Mouse (Mus musculus) layer of hippocampus, adult 9-10 months (tissue): ENCODE measurements at regions not wholly inside any gene's neighbourhood (a gene's known extent, or its start where the extent isn't known, plus 50 kb on each side); places are given as distances from the start of the nearest gene placed in this dataset.
A peak's percentile ranks its signal among the peaks of the same experiment; 100 is the strongest.

ENCODE experiments used
- DNase-seq: peaks from one replicate; pipeline ENCODE4 v3.0.0; 2022; ENCODE audit warnings: low spot score

GRCm38 (mm10) chr10:65845096-65845624 is 1250.8 kb upstream of the Jmjd1c start:
- DNase-seq, result no peak

- no peak for DNase-seq
Observed at GRCm38 (mm10) chr10:65846136-65846535, 1249.8 kb upstream of the Jmjd1c start.

- no peak for DNase-seq
Observed at GRCm38 (mm10) chr10:65847622-65848021, 1248.3 kb upstream of the Jmjd1c start.

DNA sequence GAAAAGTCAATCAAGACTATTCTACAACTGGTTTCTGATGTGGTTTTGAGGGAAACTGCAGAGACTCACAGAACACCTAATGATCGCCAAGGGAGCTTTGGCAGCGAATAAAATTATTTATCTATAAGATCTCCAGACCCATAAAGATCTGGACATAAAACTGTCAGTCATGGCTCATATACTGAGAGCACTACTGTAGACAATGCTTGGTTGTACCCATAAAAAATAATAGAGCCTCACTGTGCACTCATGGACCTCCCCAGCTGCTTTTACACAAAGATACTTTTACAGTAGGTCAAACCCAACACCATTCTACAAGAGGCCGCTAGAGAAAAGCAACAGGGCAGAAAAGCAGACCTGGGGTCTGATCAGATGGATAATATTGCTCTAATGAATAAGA is 1206.0 kb upstream of the Jmjd1c start:
- DNase-seq, result no peak

GRCm38 (mm10) chr10:65907571-65907970 is 1188.4 kb upstream of the Jmjd1c start:
- DNase-seq, result no peak

DNA sequence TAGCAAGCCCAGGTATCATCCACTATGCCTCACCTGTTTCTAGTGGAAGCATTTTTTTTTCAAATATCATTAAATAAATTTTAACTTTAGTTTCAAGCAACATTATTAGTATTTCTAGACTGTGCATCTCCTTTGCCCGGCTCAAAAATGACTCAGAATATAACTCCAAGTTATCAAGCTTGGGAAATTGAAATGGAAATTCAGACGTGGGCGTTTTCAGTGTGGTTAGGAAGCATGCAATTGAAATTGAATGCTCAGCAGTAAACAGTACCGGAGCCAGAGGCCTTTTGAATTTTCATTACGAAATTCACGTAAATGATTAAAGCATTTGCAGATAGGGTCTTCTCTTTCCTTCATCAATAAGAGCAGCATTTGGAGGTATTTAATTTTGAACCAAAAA is 1183.4 kb upstream of the Jmjd1c start:
- peak; percentile 4 for DNase-seq

DNA sequence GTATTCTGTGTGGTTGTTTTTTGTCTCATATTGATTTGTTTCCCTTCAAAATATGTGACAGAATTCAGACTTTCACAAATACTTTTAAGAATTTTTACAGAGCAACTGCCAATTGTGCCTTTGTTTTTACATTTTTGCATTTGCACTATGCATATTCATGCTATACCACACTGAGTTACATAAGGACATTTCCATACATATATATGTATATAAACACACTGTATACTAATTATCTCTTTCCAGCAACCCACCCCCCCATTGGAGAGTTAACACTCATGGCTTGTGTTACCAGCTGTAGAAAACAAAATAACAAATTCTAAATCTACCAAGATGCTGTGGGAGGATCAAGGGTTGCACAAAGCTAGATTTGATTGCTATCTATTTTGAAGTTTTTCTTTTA is 1163.8 kb upstream of the Jmjd1c start:
- DNase-seq, result no peak

GRCm38 (mm10) chr10:65948587-65948986 is 1147.3 kb upstream of the Jmjd1c start:
- DNase-seq, result no peak

- DNase-seq, result no peak
Observed at GRCm38 (mm10) chr10:65962441-65962840, 1133.5 kb upstream of the Jmjd1c start.

DNA sequence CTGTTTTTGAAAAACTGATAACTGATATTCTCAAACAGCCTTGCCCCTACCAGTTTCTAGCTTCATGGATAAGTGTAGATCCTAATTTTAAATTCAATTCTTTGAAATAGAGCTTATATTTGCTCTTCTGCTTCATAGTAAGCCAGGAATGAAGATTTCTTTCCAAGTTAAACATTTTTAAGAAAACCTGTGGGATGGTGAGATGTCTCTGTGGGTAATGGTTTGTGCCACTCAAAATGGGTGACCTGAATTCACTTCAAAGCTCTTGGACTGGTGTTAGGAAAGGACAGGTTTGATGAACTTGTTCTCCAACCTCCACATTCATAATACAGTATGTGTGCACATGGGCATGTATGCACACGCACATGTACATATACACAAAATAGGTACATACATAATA is 1126.2 kb upstream of the Jmjd1c start:
- DNase-seq, result no peak
